ENCODE assay signal across 26 mouse cellular contexts in genomic region chr5:44504786-44505185, GRCm38 (mm10).
"Had no signal": no experiment of that assay in that cellular context is flagged by ENCODE, and none has a peak within 500 bp of the region (broad histone marks: within the 10 kb centered on the region; RNA-seq: fewer than 3 reads in every experiment).

No protein-coding gene starts in this region.

- H3K27me3 ChIP-seq: embryonic facial prominence, embryonic 12.5 days; embryonic facial prominence, embryonic 13.5 days; embryonic facial prominence, embryonic 15.5 days; forebrain, embryonic 12.5 days; forebrain, embryonic 13.5 days; forebrain, embryonic 15.5 days had no signal

- H3K36me3 ChIP-seq: embryonic facial prominence, embryonic 12.5 days; embryonic facial prominence, embryonic 13.5 days; embryonic facial prominence, embryonic 15.5 days; forebrain, embryonic 10.5 days; forebrain, embryonic 12.5 days; forebrain, embryonic 15.5 days; heart, embryonic 10.5 days had no signal

- H3K9ac ChIP-seq: embryonic facial prominence, embryonic 12.5 days; embryonic facial prominence, embryonic 13.5 days; embryonic facial prominence, embryonic 15.5 days; forebrain, embryonic 12.5 days; forebrain, embryonic 13.5 days; forebrain, embryonic 15.5 days; forebrain, postnatal 0 days had no signal

- H3K4me1 ChIP-seq: embryonic facial prominence, embryonic 12.5 days; forebrain, embryonic 10.5 days; forebrain, embryonic 12.5 days; forebrain, embryonic 13.5 days; forebrain, embryonic 15.5 days; heart, embryonic 10.5 days had no signal

- H3K27ac ChIP-seq: embryonic facial prominence, embryonic 12.5 days; embryonic facial prominence, embryonic 13.5 days; embryonic facial prominence, embryonic 15.5 days; forebrain, embryonic 10.5 days; forebrain, embryonic 12.5 days; forebrain, embryonic 13.5 days; forebrain, embryonic 15.5 days; gastrocnemius, adult 2 months; heart, adult 2 months; heart, embryonic 10.5 days had no signal

- DNase-seq: cerebellum, adult 18-20 months; cerebellum, adult 9-10 months; cerebellum, adult 9-11 months; cerebellum, postnatal 36 days; embryo, embryonic 11 days; forebrain, postnatal 0 days; gastrocnemius, adult 2 months; gastrocnemius, postnatal 10 days; gastrocnemius, postnatal 14 days; gastrocnemius, postnatal 25 days; gastrocnemius, postnatal 36 days; heart, adult 11 months; heart, adult 18-20 months; heart, adult 2 months had no signal

- H3K4me3 ChIP-seq: embryonic facial prominence, embryonic 12.5 days; embryonic facial prominence, embryonic 13.5 days; embryonic facial prominence, embryonic 15.5 days; erythroblast, embryonic 14.5 days; forebrain, embryonic 10.5 days; forebrain, embryonic 12.5 days; forebrain, embryonic 13.5 days; forebrain, embryonic 15.5 days; gastrocnemius, adult 2 months; heart, adult 2 months; heart, embryonic 10.5 days had no signal

- ATAC-seq: forebrain, embryonic 13.5 days; forebrain, embryonic 14.5 days; forebrain, embryonic 15.5 days; forebrain, embryonic 16.5 days; forebrain, postnatal 0 days had no signal

- H3K9me3 ChIP-seq: embryonic facial prominence, embryonic 12.5 days; embryonic facial prominence, embryonic 13.5 days; embryonic facial prominence, embryonic 15.5 days; forebrain, embryonic 10.5 days; forebrain, embryonic 12.5 days; forebrain, embryonic 13.5 days; forebrain, embryonic 15.5 days; heart, embryonic 10.5 days had no signal

- H3K4me2 ChIP-seq: embryonic facial prominence, embryonic 12.5 days; embryonic facial prominence, embryonic 13.5 days; embryonic facial prominence, embryonic 15.5 days; forebrain, embryonic 12.5 days; forebrain, embryonic 13.5 days; forebrain, embryonic 15.5 days; heart, embryonic 11.5 days had no signal
